Mouse (Mus musculus) layer of hippocampus, adult 2 months (tissue): ENCODE results near the gene Slc25a44. TPM values are rescaled to one million over a fixed set of nuclear protein-coding genes. Genes with fewer than 3 reads are reported as not detected.

Source experiments
- DNase-seq, 2 experiments: peaks; one replicate each; pipeline ENCODE4 v3.0.0; 2022; ENCODE audit warnings: low spot score in 2 of 2
- H3K27ac ChIP-seq: fragments of 200-600 bp; 2 replicates; pipeline ENCODE4 v1.8.1; 2022
- H3K4me3 ChIP-seq: fragments of 200-600 bp; 2 replicates; pipeline ENCODE4 v1.8.1; 2022; ENCODE audit warnings: mild to moderate bottlenecking
- CTCF ChIP-seq: fragments of 200-600 bp; conservative IDR thresholded peaks from 2 replicates; pipeline ENCODE4 v1.8.1; 2022; ENCODE audit warnings: antibody characterized with exemption, mild to moderate bottlenecking, moderate library complexity
- total RNA-seq, 2 experiments: library from RNA; stranded (reverse); gene quantifications; 2 replicates each; pipeline ENCODE4 v1.2.3; 2021

Gene Slc25a44
- total RNA-seq, 2 experiments from 2014 or later, result 69.5 to 71.8 TPM

DNA sequence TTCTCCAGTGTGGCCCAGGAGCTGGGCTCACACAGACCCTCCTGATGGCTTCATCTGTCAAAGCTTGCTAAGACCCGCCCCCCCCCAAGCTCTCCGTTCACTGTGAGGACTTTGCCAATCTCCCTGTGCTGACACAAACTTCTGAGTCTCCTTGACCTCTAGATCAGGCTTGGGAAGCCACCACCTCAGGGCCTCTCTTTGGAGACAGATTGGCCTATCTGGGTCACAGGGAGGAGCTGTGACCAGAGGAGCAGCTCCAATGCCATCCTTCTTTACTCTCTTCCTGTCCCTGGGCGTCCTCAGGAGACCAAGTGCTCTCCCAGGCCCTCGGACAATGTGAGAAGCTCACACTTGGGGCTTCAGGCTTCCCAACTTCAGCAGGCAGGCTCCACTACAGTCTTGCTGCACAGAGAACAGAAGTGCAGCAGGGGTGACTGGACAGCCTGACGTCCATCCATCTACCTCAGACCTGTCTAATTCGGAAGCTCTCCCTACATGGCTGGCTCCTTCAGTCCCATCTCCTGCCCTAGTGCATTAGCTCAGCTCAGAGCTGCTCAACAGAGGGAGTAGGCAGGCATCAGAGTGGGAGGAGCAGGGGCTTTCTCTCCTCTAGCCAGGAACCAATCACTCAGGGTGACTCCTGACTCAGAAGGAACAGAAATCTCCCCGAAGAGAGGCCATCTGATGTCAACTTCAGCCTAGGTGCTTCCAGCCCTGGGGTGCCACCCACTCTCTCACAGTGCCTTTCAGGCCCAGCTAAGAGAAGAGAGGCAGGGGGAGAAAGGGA, 32.0 kb upstream of the Slc25a44 start:
- H3K4me3 ChIP-seq, result no peak overlapping the region; the same call in 1 of the 2 replicates
- no peak for DNase-seq
- no peak for TF ChIP-seq CTCF
- no peak overlapping the region for H3K27ac ChIP-seq

DNA sequence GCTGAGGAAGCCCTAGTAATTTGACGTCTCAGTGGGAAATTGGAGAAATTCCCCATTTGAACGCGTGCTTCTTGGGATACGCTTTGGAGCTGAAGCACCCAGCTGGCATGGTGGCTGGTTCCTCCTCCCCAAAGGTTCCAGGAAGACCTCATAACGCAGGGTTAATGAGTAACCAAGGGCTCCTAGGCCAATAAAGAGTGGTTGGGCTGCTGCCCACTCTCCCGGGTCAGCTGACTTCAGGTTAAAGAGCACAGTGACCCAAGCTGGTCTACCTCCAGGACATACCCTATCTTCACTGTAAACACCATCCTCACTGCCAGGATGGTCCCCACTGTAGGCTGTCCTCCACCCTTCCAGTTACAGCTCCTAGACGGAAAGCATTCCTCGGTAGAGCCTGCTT, 31.4 kb upstream of the Slc25a44 start:
- H3K4me3 ChIP-seq, result no peak overlapping the region
- no peak overlapping the region for H3K27ac ChIP-seq
- no peak for TF ChIP-seq CTCF
- DNase-seq, result no peak

DNA sequence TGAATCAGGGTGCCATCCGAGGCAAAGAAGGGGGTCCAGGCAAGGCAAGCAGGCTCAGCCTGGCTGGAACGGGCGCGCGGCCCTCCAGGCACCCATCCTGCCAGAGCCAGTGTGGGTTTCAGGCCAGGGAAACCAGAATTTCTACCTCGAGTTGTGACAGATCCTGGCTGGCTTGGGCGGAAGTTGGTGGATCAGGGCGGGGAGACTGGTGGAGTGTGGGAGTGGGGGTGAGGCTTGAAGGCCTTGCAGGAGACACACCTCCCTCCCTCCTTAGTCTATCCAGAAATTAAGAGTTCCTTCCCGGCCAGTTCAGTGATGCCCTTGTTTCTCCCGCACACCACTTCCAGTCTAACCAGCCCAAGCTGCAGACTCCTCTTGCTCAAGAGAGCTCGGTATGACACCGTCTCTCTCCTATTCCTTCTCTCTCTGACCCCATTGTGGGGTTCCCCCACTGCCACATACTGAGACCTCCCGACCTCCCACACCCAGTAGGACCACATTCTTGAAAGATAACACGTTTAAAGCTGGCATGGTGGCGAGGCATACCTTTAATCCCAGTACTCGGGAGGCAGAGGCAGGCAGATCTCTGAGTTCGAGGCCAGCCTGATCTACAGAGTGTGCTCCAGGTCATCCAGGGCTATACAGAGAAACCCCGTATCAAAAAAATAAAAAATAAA, 30.8 kb upstream of the Slc25a44 start:
- no peak for DNase-seq
- no peak overlapping the region for H3K27ac ChIP-seq
- no peak for TF ChIP-seq CTCF
- H3K4me3 ChIP-seq, result no peak overlapping the region

- Histone ChIP-seq H3K4me3 (no peak overlapping the region), H3K27ac (no peak overlapping the region)
- no peak for DNase-seq
- TF ChIP-seq CTCF, result no peak
These were observed 30.0 kb upstream of the Slc25a44 start for GRCm38 (mm10) chr3:88454762-88455587.

DNA sequence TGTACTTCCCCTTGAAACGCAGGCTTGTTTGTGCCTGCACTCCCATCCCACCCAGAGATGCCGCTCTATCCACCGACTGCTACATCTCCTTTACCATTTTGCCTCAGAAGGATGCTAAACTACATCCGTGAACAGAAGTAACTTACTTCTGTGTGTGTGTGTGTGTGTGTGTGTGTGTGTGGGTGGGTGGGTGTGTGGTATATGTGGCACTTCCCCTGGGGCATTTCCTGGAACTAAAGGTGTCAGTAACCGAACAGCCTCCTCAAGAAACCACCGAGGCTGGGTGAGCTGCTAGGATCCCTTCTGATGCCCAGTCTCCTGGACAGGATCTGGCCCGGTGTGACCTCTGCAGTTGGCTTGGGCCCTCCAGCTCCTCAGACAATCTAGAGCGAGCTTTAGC, 29.0 kb upstream of the Slc25a44 start:
- H3K4me3 ChIP-seq, result no peak overlapping the region
- no peak for TF ChIP-seq CTCF
- no peak overlapping the region for H3K27ac ChIP-seq
- DNase-seq, result no peak

GRCm38 (mm10) chr3:88453369-88453768, 28.4 kb upstream of the Slc25a44 start:
- DNase-seq, result no peak
- TF ChIP-seq CTCF, result no peak

DNA sequence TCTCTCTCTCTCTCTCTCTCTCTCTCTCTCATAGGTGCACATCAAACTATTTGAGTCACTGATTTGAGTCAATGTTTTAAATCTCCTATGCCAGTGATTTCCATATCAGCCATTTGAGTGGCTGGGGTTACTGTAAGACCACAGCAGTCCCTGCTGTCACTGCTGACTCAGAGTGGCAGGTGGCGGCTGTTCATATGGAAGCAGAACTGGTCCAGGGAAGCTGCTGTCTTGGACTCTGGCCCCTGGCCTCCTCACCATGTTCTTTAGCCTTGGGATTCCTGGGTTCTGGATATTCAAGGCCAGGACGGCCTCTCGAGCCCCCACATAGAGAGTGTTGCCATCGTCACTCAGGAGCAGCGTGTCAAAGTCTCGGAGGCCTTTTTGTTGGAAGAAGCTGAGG, 27.8 kb upstream of the Slc25a44 start:
- TF ChIP-seq CTCF, result no peak
- H3K27ac ChIP-seq, result no peak overlapping the region
- no peak overlapping the region for H3K4me3 ChIP-seq
- no peak for DNase-seq

More at GRCm38 (mm10) chr3:88453369-88453768, 28.4 kb upstream of the Slc25a44 start:
- Histone ChIP-seq H3K27ac (no peak overlapping the region), H3K4me3 (no peak overlapping the region)

- DNase-seq, result no peak
- TF ChIP-seq CTCF, result no peak
- Histone ChIP-seq H3K27ac (no peak overlapping the region), H3K4me3 (no peak overlapping the region)
These were observed 27.3 kb upstream of the Slc25a44 start for GRCm38 (mm10) chr3:88452246-88452645.

- TF ChIP-seq CTCF, result no peak
- H3K27ac ChIP-seq, result no peak overlapping the region
These were observed 25.6 kb upstream of the Slc25a44 start for GRCm38 (mm10) chr3:88450379-88451131.

GRCm38 (mm10) chr3:88449395-88450023, 24.6 kb upstream of the Slc25a44 start:
- peak overlapping the region; percentile 46; the same call in 1 of the 2 replicates for H3K27ac ChIP-seq
- peak overlapping the region; percentile 45 for H3K4me3 ChIP-seq
- no peak for DNase-seq
- TF ChIP-seq CTCF, result no peak

More at GRCm38 (mm10) chr3:88450379-88451131, 25.6 kb upstream of the Slc25a44 start:
- no peak overlapping the region for H3K4me3 ChIP-seq
- no peak for DNase-seq

DNA sequence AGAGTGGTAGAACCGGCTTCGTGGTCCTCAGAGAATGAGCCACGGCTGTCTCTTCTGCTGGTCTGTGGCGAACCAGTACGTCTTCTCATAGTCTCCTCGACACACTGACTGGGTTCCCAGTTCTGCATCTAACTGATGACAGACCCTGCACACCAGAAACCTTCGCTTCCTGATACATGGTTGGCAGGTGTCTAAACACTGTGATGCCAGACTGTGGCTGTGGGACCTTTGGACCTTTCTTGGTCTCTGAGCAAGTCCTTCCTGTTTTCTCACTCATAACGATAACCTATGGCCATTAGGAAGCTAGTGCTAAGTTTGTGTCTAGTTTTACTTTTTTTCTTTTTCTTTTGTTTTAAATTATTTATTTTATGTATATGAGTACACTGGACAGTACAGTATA, 23.5 kb upstream of the Slc25a44 start:
- Histone ChIP-seq H3K27ac (no peak overlapping the region), H3K4me3 (no peak overlapping the region)
- no peak for DNase-seq
- TF ChIP-seq CTCF, result no peak

DNA sequence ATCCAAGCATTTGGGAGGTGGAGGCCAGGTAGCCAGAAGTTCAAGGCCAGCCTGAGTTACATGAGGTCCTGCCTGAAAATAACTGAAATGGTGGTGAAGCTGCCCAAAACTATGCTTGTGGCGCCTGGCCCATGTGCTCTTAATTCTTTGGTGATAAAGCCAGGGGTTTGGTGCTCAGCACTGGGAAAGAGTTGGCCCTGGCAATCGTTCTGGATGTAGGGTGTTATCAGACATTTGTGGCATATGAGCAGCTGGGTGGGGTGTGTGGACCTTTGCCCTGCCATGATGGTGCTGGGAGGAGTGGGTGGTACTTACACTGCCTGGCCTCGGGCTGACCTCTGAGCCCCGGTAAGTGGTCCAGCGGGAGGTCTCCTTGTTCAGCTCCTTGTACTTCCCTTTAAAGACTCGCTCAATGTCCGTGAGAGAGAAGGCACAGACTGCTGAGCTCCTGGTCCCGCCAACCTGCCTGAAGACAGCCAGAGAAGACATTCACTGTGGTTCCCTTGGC, 22.8 kb upstream of the Slc25a44 start:
- DNase-seq, result no peak
- no peak for TF ChIP-seq CTCF
- H3K4me3 ChIP-seq, result no peak overlapping the region

More for the DNA sequence above, 22.8 kb upstream of the Slc25a44 start:
- no peak overlapping the region for H3K27ac ChIP-seq
